Mouse (Mus musculus) adrenal gland, postnatal 14 days (tissue): ENCODE data around the gene Sftpa1. TPM values are rescaled to one million over a fixed set of nuclear protein-coding genes. Genes with fewer than 3 reads are reported as not detected.

ENCODE experiments used
- DNase-seq: peaks from one replicate; pipeline ENCODE4 v3.0.0; 2021; ENCODE audit warnings: mixed read lengths
- total RNA-seq: library from RNA; stranded (reverse); gene quantifications from 2 replicates; pipeline ENCODE4 v1.2.3, GENCODE M21; 2021

Sftpa1 gene
- total RNA-seq, 1 experiment from 2014 or later, result 1.8 TPM

DNA sequence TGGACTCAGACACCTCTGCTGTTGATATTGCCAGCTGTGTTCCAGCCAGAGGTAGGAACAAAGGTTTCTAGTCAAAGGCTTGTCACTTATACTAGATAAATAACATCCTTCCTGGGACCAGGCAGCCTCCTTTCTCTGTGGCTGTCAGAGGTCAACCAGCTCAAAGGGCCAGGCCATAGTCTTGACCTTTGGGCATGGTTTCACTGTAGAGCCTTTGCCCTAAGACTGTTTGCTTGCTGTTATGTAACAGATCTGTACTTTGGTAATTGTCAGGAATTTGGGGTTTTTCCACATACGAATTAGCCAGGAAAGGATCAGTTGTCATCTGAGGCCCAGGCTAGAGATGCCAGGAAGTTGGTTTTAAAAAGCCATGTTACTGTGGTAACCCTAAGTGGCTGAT, 29.2 kb downstream of the Sftpa1 start:
- DNase-seq, result peak; percentile 8

DNA sequence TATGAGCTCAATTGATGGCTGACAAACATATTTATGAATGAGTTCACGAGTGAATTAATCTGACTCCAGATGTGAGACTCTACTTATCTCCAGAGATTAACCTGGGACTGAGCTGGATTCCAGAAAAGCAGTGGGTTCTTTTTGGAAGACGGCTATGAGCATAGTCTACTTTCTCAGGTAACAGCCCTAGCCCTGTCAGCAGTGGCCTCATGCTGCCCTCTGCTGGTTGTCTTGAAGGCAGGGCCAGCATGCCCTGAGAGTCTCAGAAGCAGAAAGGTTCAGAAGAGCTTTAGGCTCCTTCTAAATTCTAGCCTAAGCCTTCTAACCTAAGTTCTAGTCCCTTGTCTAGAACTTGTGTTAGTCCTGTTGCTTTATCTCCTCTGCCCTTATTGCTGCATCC, 31.1 kb downstream of the Sftpa1 start:
- peak; percentile 72 for DNase-seq

DNA sequence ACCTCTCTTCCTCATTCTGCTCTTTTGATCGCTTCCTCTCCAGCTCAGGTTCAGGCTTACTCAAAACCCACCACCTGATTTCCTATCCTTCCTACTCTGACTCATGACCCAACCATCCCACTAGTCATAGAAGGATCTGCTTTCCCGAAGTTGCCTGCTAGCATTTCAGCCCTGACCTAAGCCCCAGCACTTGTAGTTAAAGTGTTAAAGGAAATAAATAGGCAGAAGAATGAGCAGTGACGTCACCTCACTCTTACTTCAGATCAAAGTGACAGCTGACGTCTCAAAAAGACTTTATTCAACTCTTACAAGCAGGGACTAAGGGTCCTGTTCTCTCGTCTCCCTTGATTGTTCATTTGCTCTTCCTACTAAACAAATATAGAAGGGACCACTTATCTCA, 35.7 kb downstream of the Sftpa1 start:
- DNase-seq, result no peak

DNA sequence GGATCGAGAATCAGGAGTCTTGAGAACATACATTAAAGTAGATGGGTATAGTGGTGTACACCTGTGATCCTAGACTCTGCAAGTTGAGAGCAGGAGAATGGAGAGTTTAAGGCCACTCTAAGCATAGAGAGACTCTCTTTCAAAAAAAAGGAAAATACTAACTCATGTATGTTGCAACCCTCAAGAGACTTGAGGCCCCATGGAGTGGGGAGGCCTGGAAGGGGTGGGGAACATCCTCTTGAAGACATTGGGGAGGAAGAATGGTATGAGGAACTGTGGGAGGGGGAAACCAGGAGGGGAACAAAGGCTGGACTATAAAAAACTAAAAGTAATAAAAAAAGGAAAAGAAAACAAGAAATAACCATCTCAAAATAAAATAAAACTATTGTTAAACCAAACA, 37.0 kb downstream of the Sftpa1 start:
- no peak for DNase-seq

DNA sequence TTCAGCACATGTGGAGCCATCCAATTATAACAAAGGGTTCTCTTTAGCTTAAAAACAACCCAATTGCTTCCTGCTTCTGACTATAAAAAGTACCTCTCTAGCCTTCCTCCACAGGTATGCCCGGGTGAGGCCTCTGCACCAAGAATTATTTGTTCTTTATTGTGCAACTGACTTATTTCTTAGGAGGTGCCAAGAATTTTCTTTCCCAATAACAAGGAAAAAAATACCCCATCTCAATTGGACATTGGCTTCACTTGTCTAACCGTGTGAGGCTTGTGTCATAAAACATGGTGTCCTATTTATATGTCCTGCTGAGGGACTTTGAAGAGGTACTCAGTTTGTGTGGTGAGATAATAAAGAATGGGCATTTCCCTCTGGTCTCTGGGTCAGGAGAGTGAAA, 38.9 kb downstream of the Sftpa1 start:
- DNase-seq, result no peak

DNA sequence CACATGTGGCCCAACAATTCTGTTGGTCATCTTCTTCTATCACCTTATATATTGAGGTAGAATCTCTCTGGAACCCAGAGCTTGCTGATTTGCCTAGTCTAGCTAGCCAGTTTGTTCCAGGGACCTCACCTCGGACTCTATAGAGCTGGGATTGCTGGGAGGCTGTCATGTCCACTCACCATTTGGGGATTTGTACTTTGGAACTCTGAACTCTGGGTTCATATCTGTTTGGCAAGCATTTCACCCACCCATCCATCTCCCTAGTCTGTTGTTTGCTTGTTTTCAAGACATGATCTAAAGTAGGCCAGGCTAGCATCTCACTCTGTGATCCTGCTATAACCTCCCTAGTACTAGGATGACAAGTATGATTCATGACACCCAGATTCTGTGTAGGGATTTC, 43.2 kb downstream of the Sftpa1 start:
- no peak for DNase-seq

DNA sequence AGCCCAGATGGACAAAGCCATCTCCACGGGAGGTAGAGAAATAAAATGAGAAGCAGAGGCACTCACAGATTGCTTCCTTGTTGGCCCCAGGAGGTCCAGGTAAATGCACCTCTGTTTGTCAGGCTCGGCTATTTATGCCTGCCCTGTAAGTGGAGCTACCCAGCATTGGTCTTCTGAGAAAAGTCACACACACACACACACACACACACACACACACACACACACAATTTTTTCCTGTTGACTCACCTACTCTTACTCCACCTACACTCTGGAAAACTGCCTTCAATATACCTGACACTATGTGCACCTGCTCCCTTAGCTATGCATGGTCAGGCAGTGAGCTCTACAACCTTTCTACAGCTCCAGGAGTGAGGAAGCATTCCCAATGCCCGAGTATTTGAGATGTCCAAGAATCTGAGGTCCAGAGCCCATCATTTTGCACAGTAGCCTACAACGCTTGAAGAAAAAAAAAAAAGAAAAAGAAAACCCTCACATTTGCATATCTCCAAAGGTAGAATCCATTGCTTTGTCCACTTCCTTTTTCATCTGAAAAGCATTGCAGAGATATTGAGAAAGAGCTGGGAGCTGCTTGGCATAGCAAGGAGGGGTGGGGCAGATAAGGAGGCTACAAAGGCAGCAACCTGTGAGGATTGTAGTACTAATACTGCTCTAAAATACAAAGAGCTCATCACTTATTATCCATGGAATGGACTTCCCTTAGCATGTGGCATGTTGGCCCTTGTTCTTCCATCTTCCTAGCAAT, 53.7 kb downstream of the Sftpa1 start, which contains the start of gene Sftpd:
TSS of gene Sftpd (minus strand) at position 91 of the 763 bp plus-strand sequence.
- no peak for DNase-seq

Other genes with a start within 250 kb of the Sftpa1 start
- gene Sh2d4b, start 238.5 kb upstream of the Sftpa1 start, total RNA-seq, result 1.4 and 3.0 TPM in 2 replicates
- 43.8 and 47.6 TPM in 2 replicates for gene Tspan14, start 165.0 kb upstream of the Sftpa1 start, total RNA-seq
- gene Fam213a, start 118.0 kb upstream of the Sftpa1 start, total RNA-seq, result 179 and 192 TPM in 2 replicates
- 0.59 and 0.64 TPM in 2 replicates for gene Dydc2, start 62.6 kb upstream of the Sftpa1 start, total RNA-seq
- not detected in 2 replicates for gene Dydc1, start 58.9 kb upstream of the Sftpa1 start, total RNA-seq
- 21.7 and 341 TPM in 2 replicates for gene Mat1a, start 26.7 kb upstream of the Sftpa1 start, total RNA-seq
- 0.64 and 24.3 TPM in 2 replicates for gene Mbl1, start 19.7 kb downstream of the Sftpa1 start, total RNA-seq
- not detected in 2 replicates for gene Sftpd, start 53.4 kb downstream of the Sftpa1 start, total RNA-seq
- gene Gm2832, start 147.0 kb downstream of the Sftpa1 start, total RNA-seq, result not detected in 2 replicates
- not detected in 2 replicates for gene Gm5798, start 216.8 kb downstream of the Sftpa1 start, total RNA-seq